Mouse (Mus musculus): ENCODE data around the gene B3galt1. TPM values are rescaled to one million over a fixed set of nuclear protein-coding genes. Genes with fewer than 3 reads are reported as not detected.

Gene B3galt1
- total and polyA plus RNA-seq, 3 experiments, result 0.19 to 4.1 (median 4.0) TPM

DNA sequence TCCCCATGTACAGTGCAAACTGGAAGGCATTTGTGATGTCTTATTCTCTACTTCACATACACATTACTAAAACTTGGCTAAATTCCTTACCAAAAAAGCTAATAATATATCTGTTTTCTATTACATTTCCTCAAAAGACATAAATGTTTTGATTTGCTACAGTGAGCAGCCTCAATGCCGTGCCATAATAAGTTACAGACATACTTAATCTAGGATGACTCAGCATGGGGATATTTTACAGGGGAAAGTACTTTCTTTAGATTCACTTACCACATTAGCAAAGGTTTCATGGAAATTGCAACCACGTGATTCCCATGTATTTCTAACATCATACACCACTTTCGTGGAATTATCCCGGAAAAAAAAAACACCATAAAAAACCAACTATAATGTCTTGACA, 495.7 kb downstream of the B3galt1 start:
- no peak for DNase-seq

DNA sequence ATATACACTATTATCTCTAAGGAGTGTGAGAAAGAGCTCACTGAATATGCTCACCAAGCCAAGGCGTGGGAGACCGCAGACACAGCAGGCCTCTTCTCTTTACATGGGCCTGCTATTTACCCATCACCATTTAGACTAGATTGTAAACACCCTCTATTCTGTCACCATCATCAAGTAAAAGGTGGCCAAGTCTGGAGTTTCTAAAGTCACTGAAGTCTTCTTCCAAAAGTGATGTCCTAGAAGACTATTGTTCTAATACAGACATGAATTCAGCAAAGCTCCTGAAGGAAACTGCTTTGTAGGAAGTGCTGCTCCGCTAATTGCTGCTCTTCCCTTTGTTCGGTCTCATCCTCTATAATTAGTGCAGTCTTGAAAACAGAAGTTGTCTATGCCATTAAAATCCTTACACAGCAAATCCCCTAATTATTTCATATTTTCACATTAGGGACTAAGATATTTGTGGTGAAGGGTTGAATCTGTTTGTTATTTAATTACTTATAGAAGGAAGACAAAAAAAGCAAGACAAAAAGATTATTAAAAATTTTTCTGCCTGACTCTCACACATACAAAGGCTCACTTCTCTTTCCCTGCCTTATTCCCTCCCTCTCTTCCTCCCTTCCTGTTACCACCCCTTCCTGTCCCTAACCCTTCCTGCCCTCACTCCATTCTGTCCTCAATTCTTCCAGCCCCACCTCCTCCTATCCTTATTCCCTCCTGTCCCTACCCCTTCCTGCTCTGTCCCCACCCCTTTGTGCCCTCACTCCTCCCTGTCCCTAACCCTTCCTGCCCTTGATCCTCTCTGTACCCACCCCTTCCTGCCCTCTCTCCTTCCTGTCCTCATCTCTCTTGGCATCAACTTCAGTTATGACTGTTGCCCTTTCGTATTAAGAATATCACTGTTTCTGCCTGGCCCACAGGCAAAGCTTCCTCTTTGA, 514.0 kb downstream of the B3galt1 start:
- DNase-seq, result no peak

DNA sequence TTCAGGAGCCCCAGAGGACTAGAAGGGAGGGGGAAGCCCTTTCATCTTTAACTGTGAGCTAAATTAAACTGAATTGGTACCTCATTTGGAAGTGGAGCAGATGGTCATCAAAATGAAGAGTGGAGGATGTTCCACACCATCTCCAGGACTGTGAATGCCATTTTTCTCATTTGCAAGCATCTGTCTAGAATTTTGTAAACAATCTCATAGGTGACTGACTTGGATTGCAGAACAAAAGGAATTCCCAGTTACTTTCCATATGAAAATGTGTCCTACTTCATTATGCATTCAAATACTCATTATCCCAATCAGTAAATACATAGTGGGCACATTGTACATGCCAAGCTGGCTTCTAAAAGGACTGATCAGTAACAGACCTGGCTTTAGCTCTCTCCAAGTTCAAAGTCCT, 515.2 kb downstream of the B3galt1 start:
- DNase-seq, result no peak

DNA sequence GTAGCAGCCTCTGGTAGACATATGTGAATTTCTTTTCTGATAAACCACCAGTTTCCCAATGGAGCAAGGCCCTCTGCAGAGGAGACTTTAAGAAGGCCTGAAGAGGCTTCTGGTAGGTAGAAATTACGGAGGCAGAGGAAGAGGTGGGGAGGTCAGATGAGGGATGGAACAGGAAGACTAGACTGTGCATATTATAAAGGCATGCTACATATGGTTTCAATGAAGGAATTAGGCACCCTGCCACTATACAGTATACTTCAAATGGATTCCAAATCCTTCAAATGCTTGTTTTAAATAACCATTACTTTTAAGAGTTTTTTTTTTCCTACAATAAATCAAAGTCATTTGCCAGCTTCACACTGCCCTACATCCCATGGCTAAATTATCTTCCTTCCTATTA, 518.8 kb downstream of the B3galt1 start:
- DNase-seq, result no peak

DNA sequence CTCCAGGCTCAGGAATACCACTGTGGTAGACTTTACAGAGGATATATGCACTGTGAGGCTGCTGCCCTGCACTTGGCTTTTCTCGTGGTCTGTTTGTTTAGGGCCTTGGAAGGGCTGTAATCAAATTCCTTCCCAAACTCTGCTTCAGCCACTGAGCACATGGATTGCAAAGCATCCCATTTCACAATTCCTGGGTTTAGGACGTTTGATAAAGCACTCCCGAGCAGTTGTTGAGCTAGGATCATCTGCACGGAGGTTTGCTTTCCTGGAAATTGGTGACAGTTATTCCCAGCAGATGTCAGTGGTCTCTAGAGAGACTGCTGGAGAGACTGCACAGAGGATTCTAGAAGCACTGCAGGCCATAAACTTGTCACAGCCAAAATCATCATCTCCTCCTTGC, 520.4 kb downstream of the B3galt1 start:
- DNase-seq, result no peak

DNA sequence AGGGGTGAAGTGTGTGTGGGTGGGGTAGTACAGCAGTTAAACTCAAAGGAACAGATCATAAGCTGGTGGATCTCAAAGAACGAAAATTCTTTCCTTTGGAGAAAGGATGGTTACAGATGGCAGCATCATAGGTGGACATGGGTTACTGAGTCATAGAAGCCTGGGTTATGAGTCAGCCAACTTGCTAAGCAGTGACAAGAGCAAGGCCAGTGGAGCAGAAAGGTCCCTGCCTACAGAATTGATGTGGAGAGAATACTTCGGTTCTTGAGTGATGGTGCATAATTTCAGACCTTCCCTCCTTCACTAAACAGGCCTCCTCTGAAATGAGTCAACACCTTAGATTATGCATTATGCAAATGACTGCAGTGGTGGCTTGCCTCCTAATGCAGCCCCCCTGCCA, 525.9 kb downstream of the B3galt1 start:
- DNase-seq, result peak; percentile 25

DNA sequence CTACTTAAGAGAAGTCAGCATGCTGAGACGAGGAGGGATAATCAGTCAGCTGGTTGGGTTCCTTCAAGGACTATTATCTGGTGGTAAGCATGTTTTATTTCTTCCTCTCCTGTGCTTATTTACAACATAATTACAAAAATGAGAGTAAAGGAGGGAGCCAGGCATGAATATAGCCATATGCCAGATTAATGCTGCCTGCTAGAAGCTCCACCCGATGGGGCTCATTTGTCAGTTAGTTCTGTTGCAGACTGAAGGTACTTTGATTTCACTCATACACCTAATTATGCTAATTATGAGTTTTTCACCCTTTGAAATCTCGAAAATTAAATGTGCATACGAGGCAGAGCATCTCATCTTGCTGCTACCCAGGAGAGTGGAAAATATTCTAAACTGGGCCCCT, 539.0 kb downstream of the B3galt1 start:
- DNase-seq, result no peak

DNA sequence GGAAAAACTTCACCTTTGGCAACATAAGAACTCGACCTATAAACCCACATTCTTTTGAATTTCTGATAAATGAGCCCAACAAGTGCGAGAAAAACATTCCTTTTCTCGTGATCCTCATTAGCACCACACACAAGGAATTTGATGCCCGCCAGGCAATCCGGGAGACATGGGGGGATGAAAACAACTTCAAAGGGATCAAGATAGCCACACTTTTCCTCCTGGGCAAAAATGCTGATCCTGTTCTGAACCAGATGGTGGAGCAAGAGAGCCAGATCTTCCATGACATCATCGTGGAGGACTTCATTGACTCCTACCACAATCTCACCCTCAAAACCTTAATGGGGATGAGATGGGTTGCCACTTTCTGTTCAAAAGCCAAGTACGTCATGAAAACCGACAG, 552.4 kb downstream of the B3galt1 start:
- DNase-seq, result peak; percentile 31

DNA sequence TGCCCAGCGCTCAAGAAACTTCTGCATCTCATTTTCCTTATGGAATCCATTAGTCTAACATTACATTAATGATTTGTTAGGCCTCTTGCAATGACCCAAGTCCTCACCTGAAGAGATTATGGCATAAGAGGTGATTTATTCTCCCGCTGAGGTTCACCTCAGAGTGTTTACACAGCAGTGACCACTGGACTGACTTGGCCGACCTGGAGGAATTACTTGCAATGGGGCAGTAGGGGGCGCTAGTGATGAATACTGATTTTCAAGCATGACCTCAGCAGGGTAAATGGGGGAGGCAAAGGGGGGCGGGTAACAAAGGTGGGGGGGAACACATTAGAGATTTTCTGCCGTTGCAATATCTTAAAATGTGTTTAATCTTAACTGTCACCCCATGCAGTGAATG, 559.1 kb downstream of the B3galt1 start:
- peak; percentile 16 for DNase-seq

DNA sequence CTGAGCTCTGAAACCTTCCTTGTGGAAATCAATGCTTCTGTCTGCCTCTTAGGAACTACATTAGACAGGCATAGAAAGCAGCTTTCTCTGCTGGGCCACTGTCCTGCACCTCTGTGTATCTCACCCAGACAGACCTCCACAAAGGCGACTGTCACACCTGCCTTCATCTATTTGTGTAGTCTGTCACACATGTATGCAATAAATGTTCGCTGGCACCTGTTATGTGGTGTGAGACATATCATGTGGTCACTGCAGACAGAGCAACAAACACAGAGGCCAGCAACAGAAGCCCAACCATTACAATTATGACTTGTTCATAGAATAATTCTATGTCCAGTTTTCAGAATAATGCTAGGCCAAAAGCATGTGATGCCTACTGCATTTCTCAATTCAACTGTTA, 575.4 kb downstream of the B3galt1 start:
- no peak for DNase-seq

DNA sequence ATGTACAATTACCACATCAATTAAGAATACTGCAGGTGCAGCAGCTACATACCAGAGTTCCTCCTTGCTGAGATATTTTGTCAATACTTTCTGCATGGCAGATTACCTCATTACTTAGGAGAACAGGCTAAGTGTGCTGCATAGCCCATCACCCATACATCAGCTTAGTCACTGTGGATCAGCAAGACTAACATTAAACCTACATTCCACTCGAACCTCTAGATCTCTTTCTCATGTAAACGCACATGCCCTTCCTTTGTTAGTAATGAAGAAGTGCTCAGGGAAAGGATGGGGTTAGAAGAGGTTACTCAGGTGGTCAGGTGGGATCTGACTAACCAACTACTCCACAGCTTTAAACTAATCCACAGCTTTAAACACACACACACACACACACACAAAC, 577.6 kb downstream of the B3galt1 start:
- DNase-seq, result no peak

DNA sequence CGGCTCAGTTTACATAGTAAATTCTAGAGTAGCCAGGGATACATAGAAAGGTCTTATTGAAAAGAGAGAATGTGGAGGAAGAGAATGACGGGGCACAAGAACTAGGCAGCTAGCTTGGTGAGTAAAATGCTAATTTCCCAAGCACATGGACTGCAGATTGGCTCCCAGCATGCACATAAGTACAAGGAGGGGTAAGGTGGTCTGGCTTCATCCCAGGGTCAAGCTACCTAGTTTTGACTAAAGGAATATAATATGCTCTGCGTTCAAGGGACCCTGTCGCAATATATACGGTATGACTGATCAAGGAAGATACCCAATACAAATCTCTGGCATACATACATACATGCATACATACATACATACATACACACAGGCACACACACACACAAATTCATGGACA, 594.1 kb downstream of the B3galt1 start:
- no peak for DNase-seq

DNA sequence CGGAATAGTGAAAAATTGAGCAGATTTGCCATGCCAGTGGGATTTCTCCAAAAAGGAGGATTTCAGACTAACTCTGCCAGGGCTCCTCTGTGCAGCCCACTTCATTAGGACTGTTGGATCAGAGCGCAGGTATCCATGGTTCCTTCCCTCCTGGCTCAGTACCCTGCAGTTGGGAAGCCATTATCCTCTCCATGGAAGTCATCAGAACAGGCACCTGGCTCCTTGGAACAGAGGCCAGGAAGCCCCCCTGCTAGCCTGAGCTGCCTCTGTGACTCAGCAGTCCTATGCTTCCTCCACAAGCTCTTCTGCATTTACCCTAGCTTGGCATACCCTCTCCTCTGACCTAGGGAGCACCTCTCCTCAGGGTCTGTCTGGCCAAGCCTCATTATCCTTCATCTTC, 594.9 kb downstream of the B3galt1 start:
- DNase-seq, result no peak

DNA sequence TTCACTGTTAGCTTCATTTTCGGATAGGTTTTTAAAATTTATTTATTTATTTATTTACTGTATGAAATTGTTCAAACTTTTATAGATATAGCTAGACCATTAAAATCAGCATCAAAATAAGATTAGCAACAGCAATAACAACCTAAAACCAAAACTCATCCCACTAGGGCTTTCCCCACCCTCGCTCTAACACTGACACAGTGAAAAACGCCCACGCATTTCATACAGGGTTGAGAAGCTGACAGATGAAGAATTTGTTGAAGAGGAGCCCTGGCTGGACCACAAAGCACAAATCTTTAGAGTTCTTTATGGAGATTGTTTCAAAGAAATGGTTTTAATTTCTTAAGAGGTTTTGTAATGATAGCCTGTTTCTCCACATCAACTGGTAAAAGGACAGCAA, 596.3 kb downstream of the B3galt1 start:
- DNase-seq, result no peak

DNA sequence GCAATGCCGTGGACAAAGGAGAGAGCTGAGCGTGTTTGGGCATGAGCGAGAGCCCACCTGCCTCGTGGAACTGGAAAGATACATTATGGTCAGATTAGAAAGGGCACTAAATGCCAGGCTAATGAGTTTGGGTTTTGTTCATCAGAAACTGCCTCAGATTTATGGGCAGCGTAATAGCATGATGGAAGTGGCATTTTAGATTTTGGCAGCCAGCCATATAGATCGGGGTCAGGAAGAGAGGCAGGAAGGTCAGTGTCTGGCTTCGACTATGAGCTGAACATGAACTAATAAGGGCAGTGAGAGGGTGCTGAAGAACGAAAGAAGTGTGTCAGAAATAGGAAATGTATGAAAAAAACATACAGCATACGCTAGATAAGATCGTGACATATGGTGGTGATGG, 605.6 kb downstream of the B3galt1 start:
- peak; percentile 63 for DNase-seq

Small RNA genes within 50 kb of the gene (microRNA-seq; reads per million reads assigned to microRNA genes)
- gene Mir6335 (0 reads per million in 2 experiments), gene Mir7224 (0.44 to 3.3 reads per million in 2 experiments)

Other genes starting within 250 kb of the B3galt1 start
- not detected for gene Gm21830, start 152.1 kb upstream of the B3galt1 start, total RNA-seq (2021)
- not detected in 2 replicates for gene Gm21830, start 152.1 kb upstream of the B3galt1 start, polyA plus RNA-seq (2012; rRNA removed)
- gene Gm26727, start 132.7 kb upstream of the B3galt1 start, total RNA-seq (2021), result not detected
- gene Gm26727, start 132.7 kb upstream of the B3galt1 start, polyA plus RNA-seq (2012; rRNA removed), result not detected in 2 replicates
- not detected for gene Xirp2, start 119.9 kb upstream of the B3galt1 start, total RNA-seq (2021)
- gene Xirp2, start 119.9 kb upstream of the B3galt1 start, polyA plus RNA-seq (2012; rRNA removed), result not detected in 2 replicates